Mouse (Mus musculus) spleen, postnatal 4 days (tissue): ENCODE data around the gene Lyl1.

Experiments used
- DNase-seq, 2 experiments: peaks; one replicate each; pipeline ENCODE4 v3.0.0; 2022; ENCODE audit warnings: low spot score in 2 of 2

The Lyl1 gene

DNA sequence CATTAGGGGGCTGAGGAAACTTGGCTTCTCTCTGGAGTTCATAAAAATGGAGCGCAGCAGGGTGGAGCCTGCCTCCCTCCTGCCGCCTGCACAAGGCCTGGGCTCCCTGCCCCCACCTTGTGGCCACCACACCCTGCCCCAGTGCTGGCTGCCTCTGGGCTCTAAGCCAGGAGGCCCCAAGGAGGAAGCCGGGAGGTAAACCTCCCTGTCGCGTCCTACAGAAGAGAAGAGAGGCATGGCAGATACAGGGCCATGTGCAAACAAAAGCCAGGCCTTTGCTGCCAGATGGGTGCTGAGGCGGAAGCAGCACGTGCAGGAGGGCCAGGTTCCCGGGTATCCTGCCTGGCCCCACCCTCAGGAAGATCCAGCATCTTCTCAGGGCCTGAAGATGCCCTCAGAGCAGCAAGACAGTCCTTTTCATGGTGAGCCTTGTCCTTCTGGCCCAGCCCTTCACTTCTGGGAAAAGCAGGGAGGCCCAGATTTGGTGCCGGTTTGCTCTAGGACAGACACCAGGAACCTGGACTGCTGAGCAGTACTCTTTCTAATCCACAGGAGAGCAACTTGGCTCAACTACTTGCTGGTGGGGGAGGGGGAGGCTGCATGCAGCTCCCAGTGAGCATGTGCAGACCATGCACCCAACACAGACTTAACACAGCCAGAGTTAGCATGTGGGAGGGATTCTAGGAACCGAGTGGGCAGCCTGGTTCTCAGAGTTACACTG lies 21.8 kb downstream of the Lyl1 start, which contains the start of gene G430095P16Rik:
G430095P16Rik (plus strand) TSS at position 158 of the 721 bp plus-strand sequence.
- DNase-seq: peak; percentile 91 to 92

GRCm38 (mm10) chr8:84723571-84723900 lies 22.3 kb downstream of the Lyl1 start:
- DNase-seq: peak; percentile 77 to 87

GRCm38 (mm10) chr8:84724683-84725082 lies 23.4 kb downstream of the Lyl1 start:
- DNase-seq: no peak

DNA sequence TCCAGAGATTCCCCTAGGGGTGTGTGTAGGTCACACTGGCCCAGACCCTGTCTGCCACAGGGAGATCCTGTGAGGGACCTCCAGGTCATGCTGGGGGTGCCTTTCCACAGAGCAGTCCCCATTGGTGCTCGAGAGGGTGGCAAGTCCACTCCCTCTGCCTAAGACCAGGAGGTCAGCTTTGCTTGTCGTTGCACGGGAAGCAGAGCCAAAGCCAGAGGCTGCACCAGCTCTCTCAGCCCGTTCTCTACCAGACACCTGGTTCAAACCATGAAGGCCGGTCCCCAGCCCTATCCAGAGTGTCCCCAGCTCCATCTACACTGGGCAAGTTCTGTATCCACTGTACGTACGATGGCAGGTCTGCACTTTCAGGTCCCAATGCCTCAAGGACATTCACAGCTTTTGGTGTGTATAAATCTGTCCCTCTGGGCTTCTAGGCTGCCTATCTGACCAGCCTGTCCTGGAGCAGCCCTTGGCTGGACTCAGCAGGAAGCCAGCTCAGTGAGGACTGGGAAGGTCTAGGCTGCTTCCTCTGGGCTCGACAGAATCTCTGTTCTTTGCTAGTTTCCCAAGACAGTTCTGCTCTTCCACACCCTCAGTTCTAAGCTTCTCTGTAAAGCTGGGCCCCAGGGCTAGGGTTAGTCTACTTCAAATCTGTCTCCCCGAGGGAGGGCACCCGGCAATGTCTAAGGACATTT lies 24.1 kb downstream of the Lyl1 start:
- DNase-seq: no peak

DNA sequence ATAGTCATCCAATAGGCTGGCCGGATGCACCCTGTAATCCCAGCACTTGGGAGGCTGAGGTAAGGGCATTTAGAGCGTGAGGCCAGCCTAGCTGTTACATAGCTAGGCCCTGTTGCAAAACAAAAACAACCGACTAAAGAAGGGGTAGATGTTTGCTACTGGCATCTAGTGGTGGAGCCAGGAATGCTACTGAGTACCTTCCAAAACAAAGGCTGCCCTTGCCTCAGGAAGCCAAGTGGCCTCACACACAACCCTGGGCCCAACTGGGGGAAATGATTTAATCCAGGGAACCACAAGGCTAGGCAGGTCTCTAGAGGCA lies 24.6 kb downstream of the Lyl1 start:
- peak in 1 of 2 experiments; percentile 54 for DNase-seq

DNA sequence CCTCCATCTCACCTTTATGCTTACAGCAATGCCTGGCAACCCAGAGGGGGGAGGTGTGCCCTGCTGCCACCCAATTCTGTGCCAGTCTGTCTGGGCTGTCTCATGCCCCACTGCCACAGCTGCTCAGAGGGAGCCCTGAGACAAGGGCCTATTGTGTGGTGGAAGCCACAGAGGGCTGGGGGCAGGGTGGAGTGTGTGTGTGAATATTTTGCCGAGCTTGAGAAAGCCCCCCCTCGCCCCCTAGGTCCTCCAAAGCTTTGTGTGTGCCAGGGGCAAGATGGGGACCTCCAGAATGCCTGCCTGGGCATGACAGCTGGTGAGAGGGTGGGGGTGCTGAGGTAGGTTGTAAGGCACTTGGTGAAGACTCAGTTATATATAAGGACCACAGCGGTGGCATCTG lies 27.2 kb downstream of the Lyl1 start:
- no peak for DNase-seq

DNA sequence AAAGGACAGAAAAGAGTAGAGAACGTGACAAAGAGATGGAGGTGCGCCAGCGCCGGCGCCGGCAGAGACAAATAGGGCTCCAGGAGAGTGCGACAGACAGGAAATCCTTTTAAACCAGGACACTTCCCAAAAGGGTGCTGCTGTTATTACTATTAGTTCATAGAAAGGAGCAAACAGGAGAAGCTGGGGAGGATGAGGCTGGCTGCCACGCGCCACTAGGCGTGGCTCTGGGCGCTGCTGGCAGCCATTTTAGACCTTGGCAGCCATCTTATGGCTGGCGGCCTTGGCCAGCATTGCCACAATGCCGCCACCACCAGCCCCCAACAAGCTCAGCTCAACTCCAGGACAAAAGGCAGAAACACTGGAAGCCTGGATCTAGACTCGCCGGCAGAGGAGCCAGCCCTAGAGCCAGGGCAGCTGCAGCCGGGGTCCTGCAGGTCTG lies 28.7 kb downstream of the Lyl1 start:
- DNase-seq: no peak

- DNase-seq: peak; percentile 87
Observed at GRCm38 (mm10) chr8:84730541-84731370, 29.5 kb downstream of the Lyl1 start.

DNA sequence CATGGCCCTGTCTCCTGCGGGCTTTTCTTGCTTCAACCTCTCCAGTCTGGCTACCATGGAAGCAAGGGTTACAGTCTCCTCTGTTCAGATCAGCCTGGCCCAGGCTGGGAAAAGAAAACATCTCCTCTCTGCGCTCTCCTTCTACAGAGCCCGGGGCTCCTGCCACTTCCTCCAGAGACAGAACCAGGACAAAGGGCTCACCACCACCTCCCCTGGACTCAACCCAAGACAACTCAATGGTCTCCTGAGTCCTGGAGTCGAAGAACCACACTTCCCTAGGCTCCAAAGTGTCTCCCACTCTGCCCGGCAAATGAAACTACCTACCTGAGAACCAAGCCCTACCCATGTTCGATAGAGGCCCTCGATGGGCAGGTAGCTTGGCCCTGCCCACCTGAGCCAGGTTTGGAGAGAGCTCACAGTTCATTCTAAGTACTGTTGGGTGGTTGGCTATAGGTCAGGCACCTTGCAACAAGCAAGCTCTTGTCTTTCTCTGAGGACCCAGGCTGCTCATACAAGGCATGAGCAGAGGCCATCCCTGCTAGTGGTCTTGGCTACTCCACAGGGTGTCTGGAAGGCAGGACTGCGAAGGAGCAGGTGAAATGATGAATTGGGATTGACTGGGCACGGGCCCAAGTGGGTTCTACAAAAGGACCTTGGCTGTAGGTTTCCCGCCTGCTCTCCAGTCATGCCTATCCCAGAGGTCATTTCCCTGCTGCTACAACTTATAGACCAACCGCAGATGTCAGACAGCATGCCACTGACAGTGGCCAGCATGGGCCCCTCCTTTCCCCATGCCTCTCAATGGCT lies 30.3 kb downstream of the Lyl1 start:
- no peak for DNase-seq

- no peak for DNase-seq
Observed at GRCm38 (mm10) chr8:84732545-84732944, 31.3 kb downstream of the Lyl1 start.

DNA sequence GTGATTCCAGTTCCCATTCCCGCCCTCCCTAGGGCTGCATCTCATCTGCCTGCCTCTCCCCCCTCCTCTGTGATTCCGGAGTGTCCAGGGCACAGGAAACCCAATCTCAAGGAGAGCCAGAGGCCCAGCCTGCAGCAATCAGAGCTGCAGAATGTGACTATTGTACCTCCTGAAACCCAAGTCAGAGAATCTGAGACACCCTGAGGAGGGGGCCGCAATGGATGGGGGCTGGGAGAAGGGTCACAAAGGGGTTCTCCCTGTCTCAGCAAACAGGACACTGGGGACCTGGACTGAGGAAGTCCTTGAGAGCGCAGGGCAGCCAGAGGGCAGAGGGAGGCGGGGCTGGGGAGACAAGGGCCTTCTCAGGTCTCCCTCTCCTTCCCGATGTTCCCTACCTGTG lies 31.7 kb downstream of the Lyl1 start:
- DNase-seq: no peak

DNA sequence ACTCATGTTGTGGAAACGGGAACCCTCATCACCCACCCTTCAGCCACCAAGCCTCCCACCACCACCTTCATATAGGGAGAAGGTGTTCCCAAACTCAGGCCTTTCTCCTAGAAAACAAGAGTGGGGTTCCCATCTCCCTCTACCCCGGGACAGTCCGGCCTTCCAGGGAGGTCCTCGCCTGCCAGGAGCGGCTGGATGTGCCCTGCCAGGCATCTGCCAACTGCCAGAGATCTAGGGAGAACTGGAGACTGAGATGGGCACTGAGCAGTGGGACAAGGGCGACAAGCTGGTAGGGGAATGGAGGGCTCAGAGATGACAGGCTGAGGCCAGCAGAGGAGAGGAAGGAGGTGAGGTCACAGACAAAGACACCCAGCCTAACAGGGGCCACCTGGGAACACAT lies 32.7 kb downstream of the Lyl1 start:
- no peak for DNase-seq

DNA sequence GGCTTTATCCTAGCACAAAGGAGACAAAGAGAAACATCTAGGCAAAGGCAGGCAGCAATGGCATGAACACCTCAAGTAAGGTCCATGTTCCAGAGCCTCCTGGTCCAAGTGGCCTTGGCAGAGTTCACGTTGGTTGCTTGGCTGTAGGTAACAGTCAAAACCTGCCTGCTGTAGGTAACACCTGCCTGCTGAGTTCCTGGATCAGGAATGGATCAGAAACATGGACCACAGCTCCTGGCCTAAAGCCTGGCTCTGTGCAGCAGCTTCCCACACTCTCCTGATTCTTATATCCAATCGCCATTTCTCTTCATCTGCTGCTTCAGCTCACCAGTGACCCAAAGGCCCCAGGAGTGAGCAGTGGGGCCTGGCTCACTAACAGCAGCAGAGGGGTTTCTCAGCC lies 33.4 kb downstream of the Lyl1 start:
- DNase-seq: no peak

DNA sequence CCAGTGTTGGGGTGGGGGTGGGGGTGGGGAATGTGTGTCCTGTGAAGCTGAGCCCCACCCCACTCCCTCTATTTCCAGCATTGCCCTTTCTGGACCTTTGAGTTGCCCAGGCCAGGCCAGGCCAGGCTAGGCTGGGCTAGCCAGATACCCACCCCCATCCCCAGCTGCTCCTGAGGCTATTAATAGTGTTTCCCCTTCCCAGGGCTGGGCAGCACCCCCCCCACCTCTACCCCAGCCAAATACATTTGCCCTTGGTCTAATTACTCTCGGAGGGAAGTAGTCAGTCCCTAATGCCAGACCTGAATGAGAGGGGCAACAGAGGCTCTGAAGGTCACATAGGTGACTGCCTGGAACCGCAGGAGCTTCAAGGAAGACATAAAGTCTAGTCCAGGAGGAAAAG lies 34.3 kb downstream of the Lyl1 start:
- no peak for DNase-seq

DNA sequence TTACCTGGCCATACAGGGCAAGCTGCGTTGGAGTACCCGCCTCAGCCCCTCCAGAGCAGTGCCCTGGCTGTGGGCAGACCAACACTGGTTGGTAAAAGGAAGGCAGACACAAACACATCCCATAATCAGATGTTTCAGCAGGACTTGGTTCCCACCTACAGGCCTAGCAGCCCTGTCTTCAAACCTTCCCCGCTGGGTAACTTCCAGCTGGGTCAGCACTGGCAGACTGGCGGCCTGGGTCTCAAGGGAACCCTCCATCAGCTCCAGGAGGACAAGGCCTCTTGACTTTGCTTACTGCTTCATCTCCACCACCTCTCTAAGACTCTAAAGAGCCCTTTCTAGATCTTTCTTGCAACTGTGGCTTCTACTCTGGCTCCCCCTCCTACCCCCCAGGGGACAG lies 35.3 kb downstream of the Lyl1 start:
- DNase-seq: no peak

DNA sequence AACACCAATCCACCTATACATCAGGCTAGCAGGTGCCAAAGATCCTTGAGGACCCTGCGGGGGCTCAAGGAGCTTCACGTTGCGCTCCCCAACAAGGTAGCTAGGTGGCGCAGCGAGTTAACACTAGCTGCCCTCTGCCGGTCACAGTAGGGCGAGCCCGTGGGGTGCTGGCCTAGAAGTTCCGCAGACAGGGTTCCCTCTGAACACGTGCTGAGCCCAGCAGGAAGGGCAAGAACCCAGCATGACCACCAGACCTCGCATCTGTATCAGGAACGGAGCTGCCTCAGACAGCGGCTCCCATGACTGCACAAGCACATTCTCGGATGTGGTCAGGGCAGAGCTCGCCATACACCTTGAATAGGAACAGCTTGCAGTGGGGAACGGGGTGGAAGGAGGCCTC lies 36.4 kb downstream of the Lyl1 start:
- DNase-seq: peak; percentile 84 to 94

DNA sequence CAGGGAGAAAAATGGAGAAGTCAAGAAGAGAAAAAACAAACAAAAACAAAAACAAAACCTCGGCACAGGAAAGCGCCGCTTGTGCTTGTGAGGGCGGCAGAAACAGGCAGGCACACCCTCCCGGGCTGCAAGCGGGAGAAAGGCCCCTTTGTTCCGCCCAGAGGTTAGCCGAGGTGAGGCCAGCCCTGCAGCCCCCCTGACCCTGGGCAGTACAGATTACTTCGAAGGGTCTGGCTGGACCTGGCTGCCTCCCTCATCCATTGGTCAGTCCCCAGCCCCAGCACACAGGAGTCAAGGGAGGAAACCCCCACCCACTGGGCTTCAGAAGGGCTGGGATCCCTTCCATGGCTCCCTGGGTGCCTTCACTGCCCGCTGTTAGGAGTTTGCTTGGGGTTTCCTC lies 37.0 kb downstream of the Lyl1 start:
- DNase-seq: no peak

- no peak for DNase-seq
Observed at GRCm38 (mm10) chr8:84738715-84739400, 37.6 kb downstream of the Lyl1 start.

DNA sequence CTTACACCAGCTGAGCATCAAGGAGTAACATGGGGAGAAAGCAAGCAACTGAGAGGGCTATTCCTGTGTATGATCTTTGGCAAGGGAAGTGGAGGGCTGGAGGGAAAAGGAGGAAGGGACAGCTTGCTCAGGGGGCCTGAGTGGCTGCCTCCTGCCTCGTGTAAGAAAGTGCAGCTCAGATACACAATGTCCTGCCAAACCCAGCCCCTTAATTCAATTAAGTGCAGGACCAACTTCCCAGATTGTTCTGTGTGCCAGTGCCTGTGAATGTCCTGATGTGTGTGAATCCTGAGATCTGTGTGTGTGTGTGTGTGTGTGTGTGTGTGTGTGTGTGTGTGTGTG lies 38.1 kb downstream of the Lyl1 start:
- no peak for DNase-seq

- no peak for DNase-seq
Observed at GRCm38 (mm10) chr8:84740895-84741843, 39.9 kb downstream of the Lyl1 start.
